ENCODE assay signal across 16 mouse cellular contexts in genomic region chr1:84380895-84381294, GRCm38 (mm10).
"Had no signal": no experiment of that assay in that cellular context is flagged by ENCODE, and none has a peak within 500 bp of the region (broad histone marks: within the 10 kb centered on the region; RNA-seq: fewer than 3 reads in every experiment).

No protein-coding gene starts in this region.

- H3K9ac ChIP-seq: limb, embryonic 12.5 days; liver, embryonic 15.5 days; midbrain, embryonic 12.5 days; neural tube, embryonic 13.5 days; stomach, embryonic 15.5 days had no signal

- H3K4me3 ChIP-seq: layer of hippocampus, adult 2 months; limb, embryonic 12.5 days; liver, embryonic 15.5 days; midbrain, embryonic 12.5 days; neural tube, embryonic 13.5 days; stomach, embryonic 15.5 days had no signal

- H3K27me3 ChIP-seq: limb, embryonic 12.5 days; liver, embryonic 15.5 days; midbrain, embryonic 12.5 days; neural tube, embryonic 13.5 days; stomach, embryonic 15.5 days had no signal

- ATAC-seq: lung, postnatal 0 days; midbrain, embryonic 16.5 days had no signal

- H3K4me2 ChIP-seq: limb, embryonic 12.5 days; liver, embryonic 15.5 days; midbrain, embryonic 12.5 days; neural tube, embryonic 13.5 days; stomach, embryonic 15.5 days had no signal

- H3K36me3 ChIP-seq: limb, embryonic 12.5 days; liver, embryonic 15.5 days; midbrain, embryonic 12.5 days; stomach, embryonic 15.5 days had no signal

- DNase-seq: kidney, postnatal 10 days; kidney, postnatal 4 days; liver; lung, adult 2 months; lung, postnatal 36 days; right cerebral cortex, postnatal 14 days; thymus, adult 2 months; thymus, postnatal 25 days had no signal

- H3K4me1 ChIP-seq: limb, embryonic 12.5 days; liver, embryonic 15.5 days; neural tube, embryonic 13.5 days; stomach, embryonic 15.5 days had no signal

- H3K9me3 ChIP-seq: limb, embryonic 12.5 days; liver, embryonic 15.5 days; midbrain, embryonic 12.5 days; neural tube, embryonic 13.5 days; stomach, embryonic 15.5 days had no signal

- H3K27ac ChIP-seq: layer of hippocampus, adult 2 months; limb, embryonic 12.5 days; liver, embryonic 15.5 days; midbrain, embryonic 12.5 days; neural tube, embryonic 13.5 days; stomach, embryonic 15.5 days had no signal
